In genomic region chr13:6666887-6667286, GRCm38 (mm10) we compare ENCODE assay signal across 16 mouse cellular contexts. TPM values are rescaled to one million over a fixed set of nuclear protein-coding genes. Genes with fewer than 3 reads are reported as not detected.
DNase-seq lines count a peak whose midpoint lies in the region; ATAC-seq and TF ChIP-seq lines count a peak whose summit lies in the region.
"Had no signal": no experiment of that assay in that cellular context is flagged by ENCODE, and none has a peak within 500 bp of the region (broad histone marks: within the 10 kb centered on the region; RNA-seq: fewer than 3 reads in every experiment).

No protein-coding gene starts in this region.

- no peak for TF ChIP-seq EP300 in liver, postnatal 0 days (IDR thresholded peaks at IDR 0.05; ENCODE audit: low read depth)

- no peak overlapping the region for H3K27ac ChIP-seq in liver, postnatal 0 days (ENCODE audit: low read depth)
- H3K27ac ChIP-seq: hindbrain, embryonic 14.5 days; limb, embryonic 12.5 days; midbrain, embryonic 12.5 days had no signal

- H3K27me3 ChIP-seq in liver, postnatal 0 days (ENCODE audit: insufficient read depth, low read length): no peaks in the 10 kb centered on the region
- H3K27me3 ChIP-seq: CH12.LX; limb, embryonic 12.5 days; midbrain, embryonic 12.5 days had no signal

- H3K4me3 ChIP-seq in liver, postnatal 0 days (ENCODE audit: low read depth, low read length): no peak overlapping the region
- H3K4me3 ChIP-seq: erythroblast, embryonic 14.5 days; limb, embryonic 12.5 days; midbrain, embryonic 12.5 days had no signal

- no peak overlapping the region for H3K9ac ChIP-seq in liver, postnatal 0 days (replicated peaks)
- H3K9ac ChIP-seq: hindbrain, embryonic 14.5 days; limb, embryonic 12.5 days; midbrain, embryonic 12.5 days had no signal

- no peak for ATAC-seq in liver, postnatal 0 days
- ATAC-seq: lung, postnatal 0 days had no signal

- no peaks in the 10 kb centered on the region for H3K9me3 ChIP-seq in liver, postnatal 0 days (ENCODE audit: low read length)
- H3K9me3 ChIP-seq: limb, embryonic 12.5 days; midbrain, embryonic 12.5 days had no signal

- TF ChIP-seq CTCF in liver, postnatal 0 days (IDR thresholded peaks at IDR 0.05; ENCODE audit: low read depth): no peak

- no peaks in the 10 kb centered on the region for H3K4me1 ChIP-seq in liver, postnatal 0 days (ENCODE audit: insufficient read depth)
- H3K4me1 ChIP-seq: limb, embryonic 12.5 days; midbrain, embryonic 12.5 days had no signal

- H3K4me2 ChIP-seq in liver, postnatal 0 days (ENCODE audit: low read depth, low read length): no peak overlapping the region
- H3K4me2 ChIP-seq: hindbrain, embryonic 14.5 days; limb, embryonic 12.5 days; midbrain, embryonic 12.5 days had no signal

- 62% methylated on average over 4 of the region's 4 CpGs for WGBS in liver, postnatal 0 days (ENCODE audit: insufficient replicate concordance)

- DNase-seq in layer of hippocampus, adult 9-11 months: peak; percentile 47
- no peak for DNase-seq in layer of hippocampus, postnatal 25 days (ENCODE audit: extremely low spot score in 1 of 2, low spot score in 1 of 2)
- DNase-seq in cerebellum, adult 11 months: peak; percentile 34
- peak; percentile 55 to 58 for DNase-seq in cerebellum, postnatal 10 days
- peak; percentile 48 to 60 for DNase-seq in left cerebral cortex, adult 9 months (ENCODE audit: low spot score in 2 of 2)
- no peak for DNase-seq in adipocyte (ENCODE audit: low spot score)
- no peak for DNase-seq in liver, postnatal 0 days
- DNase-seq: adrenal gland, postnatal 25 days; kidney, adult 2 months; retina, postnatal 1 day had no signal

- H3K36me3 ChIP-seq in liver, postnatal 0 days (replicated peaks; ENCODE audit: insufficient read depth, low read length): no peaks in the 10 kb centered on the region
- H3K36me3 ChIP-seq: limb, embryonic 12.5 days; midbrain, embryonic 12.5 days had no signal

RNA-seq across cellular contexts. Expression of gene Pfkp, which starts 18.3 kb away (rescaled TPM):
- 100 to 1,000 TPM; 201 to 202 TPM for total RNA-seq in layer of hippocampus, postnatal 25 days (2021)
- 3.7 and 4.9 TPM in 2 replicates for polyA plus RNA-seq in liver, postnatal 0 days (2015; fragmentation: Nextera tagmentation; extraction: Ambion mirVana)

Comparison
In these comparisons a context has a peak if more than half of its experiments do, and no peak if none do; other contexts are left out.
1. DNase-seq: peak in layer of hippocampus, adult 9-11 months (single experiment), cerebellum, adult 11 months (single experiment), cerebellum, postnatal 10 days (2 of 2) and left cerebral cortex, adult 9 months (2 of 2); none in layer of hippocampus, postnatal 25 days (0 of 2), adipocyte (single experiment) and liver, postnatal 0 days (single experiment).